Mouse (Mus musculus): Measurements from ENCODE around the gene Ifna15. TPM values are rescaled to one million over a fixed set of nuclear protein-coding genes. Genes with fewer than 3 reads are reported as not detected.
A peak's percentile ranks its signal among the peaks of the same experiment; 100 is the strongest.
"Not testable (repeated sequence)": the region's sequence is repeated elsewhere in the genome, so short reads cannot be mapped to it uniquely, and the experiment has no call there.

The Ifna15 gene
- polyA plus RNA-seq (2012; rRNA removed): not detected in 2 replicates

DNA sequence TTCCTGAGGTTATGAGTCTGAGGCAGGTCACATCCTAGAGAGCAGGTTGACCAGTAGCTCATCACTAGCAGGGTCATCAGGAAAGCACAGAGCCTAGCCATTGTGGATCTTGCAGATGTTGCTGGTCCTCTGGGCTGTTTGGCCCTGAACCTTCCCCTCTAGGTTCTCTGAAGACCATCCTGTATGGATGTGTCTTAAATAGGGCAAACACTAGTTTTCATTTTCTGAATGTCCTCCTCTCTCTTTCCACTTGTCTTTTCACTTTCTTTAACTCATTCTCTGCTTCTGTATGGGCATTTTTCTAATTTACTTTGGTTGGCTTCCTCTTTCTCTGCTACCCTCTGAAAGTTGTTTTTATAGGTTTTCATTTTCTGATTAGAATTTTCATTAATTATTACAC lies at the start of gene Ifna15:
TSS of gene Ifna15 (minus strand) at position 101 of the 400 bp plus-strand sequence.
- H3K4me3 ChIP-seq (ENCODE audit: extremely low read depth, insufficient read depth, insufficient read length); H3K27ac ChIP-seq (ENCODE audit: insufficient read depth, low read length); H3K4me1 ChIP-seq (ENCODE audit: control insufficient read depth, insufficient read depth, insufficient read length); DNase-seq (ENCODE audit: low read depth in 1 of 2, low spot score in 2 of 2); H3K27me3 ChIP-seq (ENCODE audit: control insufficient read depth, insufficient read depth, low read length); H3K36me3 ChIP-seq (ENCODE audit: control insufficient read depth, insufficient read depth, low read length): not testable (repeated sequence)

DNA sequence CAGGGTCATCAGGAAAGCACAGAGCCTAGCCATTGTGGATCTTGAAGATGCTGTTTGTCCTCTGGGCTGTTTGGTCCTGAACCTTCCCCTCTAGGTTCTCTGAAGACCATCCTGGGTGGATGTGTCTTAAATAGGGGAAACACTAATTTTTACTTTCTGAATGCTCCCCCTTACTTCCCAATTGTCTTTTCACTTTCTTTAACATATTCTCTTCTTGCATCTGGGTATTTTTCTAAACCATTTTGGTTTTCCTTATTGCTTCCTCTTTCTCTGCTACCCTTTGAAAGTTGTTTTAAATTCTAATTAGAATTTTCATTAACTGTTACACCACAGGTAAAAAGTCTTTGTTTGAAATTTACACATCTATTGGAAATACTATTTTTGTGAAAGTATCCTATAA lies 45.2 kb upstream of the Ifna15 start, which contains the start of gene Ifna12:
TSS of gene Ifna12 (minus strand) at position 101 of the 400 bp plus-strand sequence.
- no peak for DNase-seq (ENCODE audit: low read depth in 1 of 2, low spot score in 2 of 2)
- H3K27me3 ChIP-seq (ENCODE audit: control insufficient read depth, insufficient read depth, low read length): no peaks in the 10 kb centered on the region
- H3K4me1 ChIP-seq (ENCODE audit: control insufficient read depth, insufficient read depth, insufficient read length): no peaks in the 10 kb centered on the region
- no peak for TF ChIP-seq POLR2A (IDR thresholded peaks at IDR 0.05; ENCODE audit: low read depth, low read length)
- no peak for TF ChIP-seq CTCF (IDR thresholded peaks at IDR 0.05; ENCODE audit: extremely low read depth, insufficient read depth, insufficient read length, insufficient replicate concordance)
- no peaks in the 10 kb centered on the region for H3K36me3 ChIP-seq (ENCODE audit: control insufficient read depth, insufficient read depth, low read length)
- no peak within 1 kb of the TSS for H3K4me3 ChIP-seq (ENCODE audit: extremely low read depth, insufficient read depth, insufficient read length)
- H3K27ac ChIP-seq (ENCODE audit: insufficient read depth, low read length): no peak within 1 kb of the TSS

DNA sequence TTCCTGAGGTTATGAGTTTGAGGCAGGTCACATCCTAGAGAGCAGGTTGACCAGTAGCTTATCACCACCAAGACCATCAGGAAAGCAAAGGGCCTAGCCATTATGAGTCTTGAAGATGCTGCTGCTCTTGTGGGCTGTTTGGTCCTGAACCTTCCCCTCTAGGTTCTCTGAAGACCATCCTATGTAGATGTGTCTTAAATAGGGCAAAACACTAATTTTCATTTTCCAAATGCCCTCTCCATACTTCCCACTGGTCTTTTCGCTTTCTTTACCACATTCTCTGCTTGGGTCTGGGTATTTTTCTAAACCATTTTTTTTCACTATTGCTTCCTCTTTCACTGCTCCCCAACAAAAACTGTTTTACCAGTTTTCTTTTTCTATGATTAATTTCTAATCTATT lies 34.2 kb upstream of the Ifna15 start, which contains the start of gene Ifna9:
TSS of gene Ifna9 (minus strand) at position 101 of the 400 bp plus-strand sequence.
- no peaks in the 10 kb centered on the region for H3K36me3 ChIP-seq (ENCODE audit: control insufficient read depth, insufficient read depth, low read length)
- no peak within 1 kb of the TSS for H3K27ac ChIP-seq (ENCODE audit: insufficient read depth, low read length)
- TF ChIP-seq POLR2A (IDR thresholded peaks at IDR 0.05; ENCODE audit: low read depth, low read length) (no peak), CTCF (IDR thresholded peaks at IDR 0.05; ENCODE audit: extremely low read depth, insufficient read depth, insufficient read length, insufficient replicate concordance) (no peak)
- no peak for DNase-seq (ENCODE audit: low read depth in 1 of 2, low spot score in 2 of 2)
- 49% methylated on average over 1 of the region's 1 CpGs for WGBS
- no peaks in the 10 kb centered on the region for H3K4me1 ChIP-seq (ENCODE audit: control insufficient read depth, insufficient read depth, insufficient read length)
- H3K27me3 ChIP-seq (ENCODE audit: control insufficient read depth, insufficient read depth, low read length): no peaks in the 10 kb centered on the region
- no peak within 1 kb of the TSS for H3K4me3 ChIP-seq (ENCODE audit: extremely low read depth, insufficient read depth, insufficient read length)

DNA sequence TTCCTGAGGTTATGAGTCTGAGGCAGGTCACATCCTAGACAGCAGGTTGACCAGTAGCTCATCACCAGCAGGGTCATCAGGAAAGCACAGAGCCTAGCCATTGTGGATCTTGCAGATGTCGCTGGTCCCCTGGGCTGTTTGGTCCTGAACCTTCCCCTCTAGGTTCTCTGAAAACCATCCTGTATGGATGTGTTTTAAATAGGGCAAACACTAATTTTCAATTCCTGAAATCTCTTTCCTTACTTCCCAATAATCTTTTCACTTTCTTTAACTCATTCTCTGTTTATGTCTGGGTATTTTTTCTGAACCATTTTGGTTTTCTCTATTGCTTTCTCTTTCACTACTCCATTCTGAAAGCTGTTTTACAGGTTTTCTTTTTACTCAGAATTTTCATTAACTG lies 13.7 kb upstream of the Ifna15 start, which contains the start of gene Ifna14:
TSS of gene Ifna14 (minus strand) at position 101 of the 400 bp plus-strand sequence.
- Histone ChIP-seq H3K27ac (ENCODE audit: insufficient read depth, low read length) (no peak within 1 kb of the TSS), H3K4me3 (ENCODE audit: extremely low read depth, insufficient read depth, insufficient read length) (no peak within 1 kb of the TSS), H3K27me3 (ENCODE audit: control insufficient read depth, insufficient read depth, low read length) (no peaks in the 10 kb centered on the region), H3K4me1 (ENCODE audit: control insufficient read depth, insufficient read depth, insufficient read length) (no peaks in the 10 kb centered on the region), H3K36me3 (ENCODE audit: control insufficient read depth, insufficient read depth, low read length) (no peaks in the 10 kb centered on the region)
- 75% methylated on average over 1 of the region's 1 CpGs for WGBS
- DNase-seq (ENCODE audit: low read depth in 1 of 2, low spot score in 2 of 2): no peak
- no peak for TF ChIP-seq POLR2A (IDR thresholded peaks at IDR 0.05; ENCODE audit: low read depth, low read length)
- no peak for TF ChIP-seq CTCF (IDR thresholded peaks at IDR 0.05; ENCODE audit: extremely low read depth, insufficient read depth, insufficient read length, insufficient replicate concordance)

DNA sequence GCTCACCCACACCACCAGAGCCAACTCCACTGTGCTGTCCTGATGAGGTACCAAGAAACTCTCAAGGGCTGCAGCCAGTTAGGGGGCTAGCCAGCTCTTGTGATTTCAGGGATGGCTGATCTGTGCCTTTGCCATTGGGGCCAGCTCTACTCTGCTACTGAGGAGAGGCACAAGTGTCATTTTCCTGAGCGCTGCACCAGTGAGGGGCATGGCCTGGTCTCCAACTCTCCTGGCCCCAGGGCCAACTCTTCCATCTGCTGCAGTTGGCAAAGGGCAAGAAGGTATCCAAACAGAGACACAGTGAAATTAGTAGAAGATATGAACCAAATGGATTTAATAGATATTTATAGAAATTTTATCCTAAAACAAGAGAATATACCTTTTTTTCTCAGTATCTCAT lies 3.7 kb upstream of the Ifna15 start:
- 91% methylated on average over 1 of the region's 1 CpGs for WGBS
- TF ChIP-seq CTCF (IDR thresholded peaks at IDR 0.05; ENCODE audit: extremely low read depth, insufficient read depth, insufficient read length, insufficient replicate concordance) (no peak), POLR2A (IDR thresholded peaks at IDR 0.05; ENCODE audit: low read depth, low read length) (no peak)
- Histone ChIP-seq H3K4me3 (ENCODE audit: extremely low read depth, insufficient read depth, insufficient read length) (no peak overlapping the region), H3K4me1 (ENCODE audit: control insufficient read depth, insufficient read depth, insufficient read length) (no peaks in the 10 kb centered on the region), H3K27ac (ENCODE audit: insufficient read depth, low read length) (no peak overlapping the region), H3K36me3 (ENCODE audit: control insufficient read depth, insufficient read depth, low read length) (no peaks in the 10 kb centered on the region), H3K27me3 (ENCODE audit: control insufficient read depth, insufficient read depth, low read length) (no peaks in the 10 kb centered on the region)
- no peak for DNase-seq (ENCODE audit: low read depth in 1 of 2, low spot score in 2 of 2)

DNA sequence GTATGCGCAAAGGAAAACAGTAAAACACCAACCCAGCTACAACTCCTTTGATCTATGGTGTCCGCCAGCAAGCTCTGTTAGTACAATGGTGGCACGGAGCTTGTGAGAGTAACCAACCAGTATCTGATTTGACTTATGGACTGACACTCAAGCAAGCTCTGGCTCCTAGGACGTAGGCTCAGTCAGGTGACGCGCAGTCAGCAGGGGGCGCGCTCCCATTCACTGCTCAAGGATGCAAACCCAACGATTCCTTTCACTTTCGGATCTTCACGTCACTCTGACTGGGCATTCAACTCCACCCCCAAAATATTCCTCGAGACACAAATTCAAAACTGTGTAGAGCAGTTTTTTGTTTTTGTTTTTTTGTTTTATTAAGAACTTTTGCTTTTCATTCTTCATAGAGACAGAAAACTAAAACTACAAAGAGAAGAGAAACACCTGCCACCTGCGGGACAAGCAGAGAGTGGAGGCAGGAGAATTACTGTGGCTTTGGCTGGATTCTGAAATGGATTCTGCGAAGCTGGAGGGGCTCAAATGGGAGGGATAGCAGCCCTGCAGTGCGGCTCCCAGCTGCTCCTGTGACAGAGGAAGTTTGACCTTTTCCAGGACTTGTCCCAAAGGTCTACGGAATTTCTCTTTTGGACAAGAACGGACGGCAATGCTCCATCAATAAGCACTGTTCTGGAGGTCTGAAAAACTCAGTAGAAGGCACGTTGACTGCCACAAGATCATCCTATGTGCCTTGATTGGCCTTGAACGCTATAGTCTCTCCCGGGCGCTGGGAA lies 7.7 kb downstream of the Ifna15 start:
- Histone ChIP-seq H3K36me3 (ENCODE audit: control insufficient read depth, insufficient read depth, low read length) (no peaks in the 10 kb centered on the region), H3K27me3 (ENCODE audit: control insufficient read depth, insufficient read depth, low read length) (no peaks in the 10 kb centered on the region), H3K27ac (ENCODE audit: insufficient read depth, low read length) (no peak overlapping the region), H3K4me3 (ENCODE audit: extremely low read depth, insufficient read depth, insufficient read length) (peak overlapping the region; percentile 48), H3K4me1 (ENCODE audit: control insufficient read depth, insufficient read depth, insufficient read length) (peaks cover 2% of the 10 kb centered on the region; the same call in 1 of the 2 replicates)
- TF ChIP-seq POLR2A (IDR thresholded peaks at IDR 0.05; ENCODE audit: low read depth, low read length): no peak
- TF ChIP-seq CTCF (IDR thresholded peaks at IDR 0.05; ENCODE audit: extremely low read depth, insufficient read depth, insufficient read length, insufficient replicate concordance): peak; percentile 93
- 16% methylated on average over 22 of the region's 22 CpGs for WGBS
- DNase-seq (ENCODE audit: low read depth in 1 of 2, low spot score in 2 of 2): peak; percentile 72 to 76

DNA sequence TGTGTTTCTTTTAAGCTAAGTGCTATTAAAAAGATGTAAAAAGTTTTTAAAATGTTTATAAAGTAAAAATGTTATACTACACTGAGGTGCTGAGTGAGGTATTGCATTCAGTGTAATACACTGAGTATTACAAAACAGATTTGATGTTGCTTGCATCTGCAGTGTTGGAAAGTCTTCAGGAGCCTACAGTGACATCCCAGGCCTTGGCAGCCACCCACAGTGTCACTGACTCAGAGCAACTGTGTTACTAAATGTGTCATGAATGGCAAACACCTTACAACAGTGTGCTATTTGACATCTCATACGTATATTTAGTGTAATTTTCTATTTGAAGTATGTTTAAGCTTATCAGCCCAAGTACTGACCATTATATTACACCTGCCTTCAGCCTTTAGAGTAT lies 10.1 kb downstream of the Ifna15 start:
- H3K4me3 ChIP-seq (ENCODE audit: extremely low read depth, insufficient read depth, insufficient read length): no peak overlapping the region
- peaks cover 2% of the 10 kb centered on the region; the same call in 1 of the 2 replicates for H3K4me1 ChIP-seq (ENCODE audit: control insufficient read depth, insufficient read depth, insufficient read length)
- no peaks in the 10 kb centered on the region for H3K36me3 ChIP-seq (ENCODE audit: control insufficient read depth, insufficient read depth, low read length)
- H3K27ac ChIP-seq (ENCODE audit: insufficient read depth, low read length): no peak overlapping the region
- no peak for TF ChIP-seq CTCF (IDR thresholded peaks at IDR 0.05; ENCODE audit: extremely low read depth, insufficient read depth, insufficient read length, insufficient replicate concordance)
- TF ChIP-seq POLR2A (IDR thresholded peaks at IDR 0.05; ENCODE audit: low read depth, low read length): no peak
- no peaks in the 10 kb centered on the region for H3K27me3 ChIP-seq (ENCODE audit: control insufficient read depth, insufficient read depth, low read length)
- DNase-seq (ENCODE audit: low read depth in 1 of 2, low spot score in 2 of 2): no peak
- WGBS: 86% methylated on average over 1 of the region's 1 CpGs

Data from spleen, adult 2 months (tissue).